In the genomic region with DNA sequence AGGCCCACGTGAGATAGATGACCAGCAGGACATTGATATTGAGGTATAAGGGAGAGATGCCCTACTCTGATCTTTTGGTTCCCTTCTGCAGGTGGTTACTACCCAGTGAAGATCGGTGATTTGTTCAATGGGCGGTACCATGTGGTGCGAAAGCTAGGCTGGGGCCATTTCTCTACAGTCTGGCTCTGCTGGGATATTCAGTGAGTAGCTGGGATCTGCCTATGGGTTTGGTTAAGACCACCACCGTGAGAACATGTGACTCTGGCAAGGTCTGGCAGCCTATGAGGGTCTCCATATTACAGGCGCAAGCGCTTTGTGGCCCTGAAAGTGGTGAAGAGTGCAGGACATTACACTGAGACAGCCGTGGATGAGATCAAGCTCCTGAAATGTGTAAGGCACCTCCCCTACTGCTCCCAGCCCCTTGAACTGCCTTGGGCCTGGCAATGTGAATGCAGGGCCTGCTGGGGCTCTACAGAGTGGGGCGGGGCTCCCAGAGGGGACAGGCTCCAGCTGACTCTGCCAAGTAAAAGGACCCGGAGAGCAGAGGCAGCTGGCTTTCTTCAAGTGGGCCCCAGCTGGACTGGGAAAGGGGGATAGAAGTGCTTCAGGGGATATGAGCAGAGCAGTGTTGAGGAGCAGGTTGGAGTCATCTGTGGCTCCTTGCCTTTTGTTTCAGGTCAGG, we compare ENCODE assay signal across 9 mouse cellular contexts. TPM values are rescaled to one million over a fixed set of nuclear protein-coding genes. Genes with fewer than 3 reads are reported as not detected.
DNase-seq lines count a peak whose midpoint lies in the region; ATAC-seq and TF ChIP-seq lines count a peak whose summit lies in the region.
"Had no signal": no experiment of that assay in that cellular context is flagged by ENCODE, and none has a peak within 500 bp of the region (broad histone marks: within the 10 kb centered on the region; RNA-seq: fewer than 3 reads in every experiment).

No protein-coding gene starts in this region.

- no peaks in the 10 kb centered on the region for H3K9me3 ChIP-seq in heart, embryonic 10.5 days
- no peaks in the 10 kb centered on the region for H3K9me3 ChIP-seq in intestine, embryonic 16.5 days (ENCODE audit: control insufficient read depth, low read length)
- H3K9me3 ChIP-seq: embryonic facial prominence, embryonic 12.5 days had no signal

- WGBS in heart, embryonic 10.5 days = 56% methylated on average over 10 of the region's 10 CpGs
- WGBS in intestine, embryonic 16.5 days = 71% methylated on average over 10 of the region's 10 CpGs

- H3K4me1 ChIP-seq in heart, embryonic 10.5 days = peaks cover 3% of the 10 kb centered on the region; the same call in 1 of the 2 replicates
- H3K4me1 ChIP-seq in intestine, embryonic 16.5 days (ENCODE audit: control insufficient read depth, insufficient read depth, low read length) = 0 out of 2 replicates have a peak, but pooled peaks cover 7% of the 10 kb centered on the region
- H3K4me1 ChIP-seq: embryonic facial prominence, embryonic 12.5 days had no signal

- H3K27me3 ChIP-seq in heart, embryonic 10.5 days (ENCODE audit: insufficient read depth, poor library complexity, severe bottlenecking) = 0 out of 2 replicates have a peak, but pooled peaks cover 5% of the 10 kb centered on the region
- no peaks in the 10 kb centered on the region for H3K27me3 ChIP-seq in intestine, embryonic 16.5 days (replicated peaks; ENCODE audit: control insufficient read depth, insufficient read depth, low read length)
- H3K27me3 ChIP-seq in myocyte (ENCODE audit: control insufficient read depth, insufficient read depth, insufficient read length) = no peaks in the 10 kb centered on the region
- H3K27me3 ChIP-seq: embryonic facial prominence, embryonic 12.5 days had no signal

- peak; percentile 19 for TF ChIP-seq POLR2A in myocyte (IDR thresholded peaks at IDR 0.05; ENCODE audit: insufficient read length, low read depth)

- no peak for TF ChIP-seq CTCF in layer of hippocampus, adult 2 months (conservative IDR thresholded peaks at IDR 0.05)

- peaks cover 41% of the 10 kb centered on the region for H3K36me3 ChIP-seq in heart, embryonic 10.5 days
- 0 out of 2 replicates have a peak, but pooled peaks cover under 1% of the 10 kb centered on the region for H3K36me3 ChIP-seq in intestine, embryonic 16.5 days (ENCODE audit: control insufficient read depth, insufficient read depth, low read length)
- H3K36me3 ChIP-seq in myocyte (ENCODE audit: control insufficient read depth, insufficient read depth) = peaks cover 13% of the 10 kb centered on the region

- H3K9ac ChIP-seq in intestine, embryonic 16.5 days (ENCODE audit: low read depth, low read length) = no peak overlapping the region
- H3K9ac ChIP-seq: embryonic facial prominence, embryonic 12.5 days had no signal

- ATAC-seq in intestine, embryonic 16.5 days = peak; percentile 69

- no peak overlapping the region for H3K4me3 ChIP-seq in layer of hippocampus, adult 2 months
- peak overlapping the region; percentile 50 for H3K4me3 ChIP-seq in heart, embryonic 10.5 days
- H3K4me3 ChIP-seq in intestine, embryonic 16.5 days (ENCODE audit: low read length) = no peak overlapping the region
- H3K4me3 ChIP-seq in myocyte = peak overlapping the region; percentile 6
- H3K4me3 ChIP-seq: embryonic facial prominence, embryonic 12.5 days had no signal

- H3K79me2 ChIP-seq in myocyte (ENCODE audit: control insufficient read depth, insufficient read depth) = no peaks in the 10 kb centered on the region

- no peak overlapping the region for H3ac ChIP-seq in myocyte (ENCODE audit: control insufficient read depth, insufficient read length)

- no peak overlapping the region for H3K4me2 ChIP-seq in intestine, embryonic 16.5 days (ENCODE audit: low read depth, low read length)
- H3K4me2 ChIP-seq in myocyte (ENCODE audit: low read depth) = peak overlapping the region; percentile 55
- H3K4me2 ChIP-seq: embryonic facial prominence, embryonic 12.5 days had no signal

- H3K27ac ChIP-seq in layer of hippocampus, adult 2 months = peak overlapping the region; percentile 48; the same call in 1 of the 2 replicates
- peak overlapping the region; percentile 84 for H3K27ac ChIP-seq in heart, embryonic 10.5 days
- no peak overlapping the region for H3K27ac ChIP-seq in intestine, embryonic 16.5 days (ENCODE audit: low read length)
- H3K27ac ChIP-seq: embryonic facial prominence, embryonic 12.5 days had no signal

- no peak for DNase-seq in layer of hippocampus, adult 2 months (ENCODE audit: low spot score in 2 of 2)
- no peak for DNase-seq in layer of hippocampus, adult 18-20 months (ENCODE audit: low spot score in 2 of 2)
- peak; percentile 78 for DNase-seq in heart, embryonic 10.5 days (ENCODE audit: low spot score)
- DNase-seq in urinary bladder, postnatal 4 days (ENCODE audit: low spot score in 2 of 2) = no peak
- no peak for DNase-seq in T-cell, adult 2 months (ENCODE audit: low spot score)
- no peak for DNase-seq in gastrocnemius, postnatal 10 days

TF ChIP-seq in myocyte, 11 proteins besides CTCF, POLR2A, EP300 and RAD21:
- TF ChIP-seq POLR2AphosphoS2 (IDR thresholded peaks at IDR 0.05; ENCODE audit: insufficient read length, low read depth) = peak; percentile 73
- TF ChIP-seq TCF12 (IDR thresholded peaks at IDR 0.05; ENCODE audit: insufficient read depth, poor library complexity, severe bottlenecking) = no peak
- TF ChIP-seq MYOD1 (IDR thresholded peaks at IDR 0.05; ENCODE audit: control insufficient read depth in 1 of 3, insufficient read length in 2 of 3, low read depth in 2 of 3) = no peak
- TF ChIP-seq MAX (IDR thresholded peaks at IDR 0.05; ENCODE audit: low read depth) = no peak
- no peak for TF ChIP-seq TCF3 (IDR thresholded peaks at IDR 0.05; ENCODE audit: insufficient read length, low read depth)
- no peak for TF ChIP-seq CEBPB (IDR thresholded peaks at IDR 0.05; ENCODE audit: insufficient read depth, poor library complexity, severe bottlenecking)
- TF ChIP-seq E2F4 (IDR thresholded peaks at IDR 0.05; ENCODE audit: insufficient read depth) = no peak
- TF ChIP-seq REST (IDR thresholded peaks at IDR 0.05; ENCODE audit: insufficient read depth, insufficient read length) = no peak
- peak in 1 of 3 experiments; percentile 33 for TF ChIP-seq MYOG (IDR thresholded peaks at IDR 0.05; ENCODE audit: control insufficient read depth in 1 of 3, insufficient read depth in 1 of 3, insufficient read length in 2 of 3, low read depth in 2 of 3)
- no peak for TF ChIP-seq USF1 (IDR thresholded peaks at IDR 0.05; ENCODE audit: low read depth)
- no peak for TF ChIP-seq SRF (IDR thresholded peaks at IDR 0.05; ENCODE audit: control insufficient read depth, insufficient read length, low read depth)
TF ChIP-seq in myocyte: peak in this region for 2.

RNA-seq across cellular contexts. Expression of gene Srpk3, which starts 0.7 kb away (rescaled TPM):
- 1 to 10 TPM; 3.9 to 4.3 TPM for total RNA-seq in layer of hippocampus, adult 2 months (2021)
- total RNA-seq in layer of hippocampus, adult 18-20 months (2021) = 1 to 10 TPM; 2.7 to 6.3 TPM
- polyA plus RNA-seq in heart, embryonic 10.5 days (2016; fragmentation: Nextera tagmentation; extraction: Ambion mirVana) = 39.2 and 81.4 TPM in 2 replicates
- polyA plus RNA-seq in intestine, embryonic 16.5 days (2015; fragmentation: Nextera tagmentation; extraction: Ambion mirVana) = 0.99 and 1.9 TPM in 2 replicates
- polyA plus RNA-seq in myocyte (2012; fragmentation: generic; extraction: Trizol) = 16.9 TPM
- total RNA-seq in gastrocnemius, postnatal 10 days (2021) = 100 to 1,000 TPM in 1 of 2 experiments, 10 to 100 TPM in 1; 88.6 to 116 TPM

RNA-seq across cellular contexts. Expression of gene Idh3g, which starts 11.8 kb away (rescaled TPM):
- 100 to 1,000 TPM; 207 to 209 TPM for total RNA-seq in layer of hippocampus, adult 2 months (2021)
- 100 to 1,000 TPM; 194 to 204 TPM for total RNA-seq in layer of hippocampus, adult 18-20 months (2021)
- polyA plus RNA-seq in heart, embryonic 10.5 days (2016; fragmentation: Nextera tagmentation; extraction: Ambion mirVana) = 219 and 264 TPM in 2 replicates
- polyA plus RNA-seq in intestine, embryonic 16.5 days (2015; fragmentation: Nextera tagmentation; extraction: Ambion mirVana) = 267 and 269 TPM in 2 replicates
- polyA plus RNA-seq in myocyte (2012; fragmentation: generic; extraction: Trizol) = 238 TPM
- 100 to 1,000 TPM; 272 to 320 TPM for total RNA-seq in gastrocnemius, postnatal 10 days (2021)

RNA-seq across cellular contexts. Expression of gene Ssr4, which starts 11.9 kb away (rescaled TPM):
- total RNA-seq in layer of hippocampus, adult 2 months (2021) = 10 to 100 TPM; 89.1 to 94.1 TPM
- total RNA-seq in layer of hippocampus, adult 18-20 months (2021) = 10 to 100 TPM; 87.4 to 87.6 TPM
- polyA plus RNA-seq in heart, embryonic 10.5 days (2016; fragmentation: Nextera tagmentation; extraction: Ambion mirVana) = 156 and 158 TPM in 2 replicates
- polyA plus RNA-seq in intestine, embryonic 16.5 days (2015; fragmentation: Nextera tagmentation; extraction: Ambion mirVana) = 269 TPM in 2 replicates
- polyA plus RNA-seq in myocyte (2012; fragmentation: generic; extraction: Trizol) = 224 TPM
- total RNA-seq in gastrocnemius, postnatal 10 days (2021) = 100 to 1,000 TPM; 106 to 110 TPM

RNA-seq across cellular contexts. Expression of gene Plxnb3, which starts 18.1 kb away (rescaled TPM):
- total RNA-seq in layer of hippocampus, adult 2 months (2021) = 10 to 100 TPM; 11.2 to 12.1 TPM
- 10 to 100 TPM; 11.7 to 12.2 TPM for total RNA-seq in layer of hippocampus, adult 18-20 months (2021)
- 0.13 and 0.46 TPM in 2 replicates for polyA plus RNA-seq in heart, embryonic 10.5 days (2016; fragmentation: Nextera tagmentation; extraction: Ambion mirVana)
- 0.33 and 0.46 TPM in 2 replicates for polyA plus RNA-seq in intestine, embryonic 16.5 days (2015; fragmentation: Nextera tagmentation; extraction: Ambion mirVana)
- 0.66 TPM for polyA plus RNA-seq in myocyte (2012; fragmentation: generic; extraction: Trizol)
- total RNA-seq in gastrocnemius, postnatal 10 days (2021) = 1 to 10 TPM; 1.7 to 2.2 TPM

RNA-seq across cellular contexts. Expression of gene Pdzd4, which starts 49.8 kb away (rescaled TPM):
- total RNA-seq in layer of hippocampus, adult 2 months (2021) = 100 to 1,000 TPM in 1 of 2 experiments, 10 to 100 TPM in 1; 93.3 to 107 TPM
- total RNA-seq in layer of hippocampus, adult 18-20 months (2021) = 100 to 1,000 TPM in 1 of 2 experiments, 10 to 100 TPM in 1; 95.8 to 104 TPM
- 0.32 and 0.38 TPM in 2 replicates for polyA plus RNA-seq in heart, embryonic 10.5 days (2016; fragmentation: Nextera tagmentation; extraction: Ambion mirVana)
- 0.39 and 0.53 TPM in 2 replicates for polyA plus RNA-seq in intestine, embryonic 16.5 days (2015; fragmentation: Nextera tagmentation; extraction: Ambion mirVana)
- 0.25 TPM for polyA plus RNA-seq in myocyte (2012; fragmentation: generic; extraction: Trizol)
- 1 to 10 TPM; 2.6 to 3.7 TPM for total RNA-seq in gastrocnemius, postnatal 10 days (2021)

Comparison
In these comparisons a context has a peak if more than half of its experiments do, and no peak if none do; other contexts are left out.
1. H3K4me3 ChIP-seq: peak in heart, embryonic 10.5 days (single experiment) and myocyte (single experiment); none in layer of hippocampus, adult 2 months (single experiment) and intestine, embryonic 16.5 days (single experiment).
2. RNA of gene Srpk3, which starts 0.7 kb away (total RNA-seq): 88.6 to 116 TPM in gastrocnemius, postnatal 10 days; 2.7 to 6.3 TPM in layer of hippocampus, adult 18-20 months and 3.9 to 4.3 TPM in layer of hippocampus, adult 2 months; every median in the first group is over 10 times any median in the second.